Mouse (Mus musculus): ENCODE data around the gene Ascc1.

Ascc1 gene

Small RNA genes lying within 50 kb of the gene (microRNA-seq; reads per million reads assigned to microRNA genes)
- 0 to 0.49 reads per million in 2 experiments for gene Mir6906

All from adrenal gland (tissue).